Mouse (Mus musculus) ovary, adult 2 months (tissue): Measurements from ENCODE around the gene Cbx3. TPM values are rescaled to one million over a fixed set of nuclear protein-coding genes. Genes with fewer than 3 reads are reported as not detected.

Experiments
- polyA plus RNA-seq: library from polyadenylated mRNA; depleted of rRNA; stranded (reverse); fragments of >200 nt; gene quantifications from 2 replicates; pipeline ENCODE4 v1.2.3, GENCODE M21; 2012; rRNA removed

Gene Cbx3
- 6.3 and 9.2 TPM in 2 replicates for polyA plus RNA-seq

GRCm38 (mm10) chr6:51470311-51471178 lies at the start of gene Cbx3:
Gene Cbx3 (plus strand): TSS chr6:51470360.

GRCm38 (mm10) chr6:51432535-51433397 lies 37.4 kb upstream of the Cbx3 start, which contains the start of gene Nfe2l3:
Gene Nfe2l3 (plus strand): TSS chr6:51432670.

GRCm38 (mm10) chr6:51469715-51470310 lies 347 bp upstream of the Cbx3 start, which contains the start of gene Hnrnpa2b1:
Gene Hnrnpa2b1 (minus strand): TSS chr6:51469894.

GRCm38 (mm10) chr6:51523807-51524320 lies 53.7 kb downstream of the Cbx3 start, which contains the start of gene Snx10:
Gene Snx10 (plus strand): TSS chr6:51523901.

Other genes with a start within 250 kb of the Cbx3 start
- gene Nfe2l3, start 37.7 kb upstream of the Cbx3 start, polyA plus RNA-seq, result 2.0 and 2.4 TPM in 2 replicates
- 34.8 and 37.7 TPM in 2 replicates for gene Hnrnpa2b1, start 466 bp upstream of the Cbx3 start, polyA plus RNA-seq
- 1.3 and 1.6 TPM in 2 replicates for gene Snx10, start 53.5 kb downstream of the Cbx3 start, polyA plus RNA-seq